Mouse (Mus musculus) embryonic facial prominence, embryonic 13.5 days (tissue): ENCODE data around the gene Rasal1. TPM values are rescaled to one million over a fixed set of nuclear protein-coding genes. Genes with fewer than 3 reads are reported as not detected.

Experiments
- ATAC-seq: fragments of 200-750 bp; cut with Nextera tagmentation; 2 replicates; pipeline ENCODE4 v1.8.0; 2017; ENCODE audit warnings: low read depth; ENCODE audit not compliant: insufficient number of reproducible peaks, insufficient read depth, low FRiP score, low TSS enrichment
- H3K27ac ChIP-seq: fragments of 300-500 bp; sonication (generic); 2 replicates; pipeline ENCODE4 v1.5.1; 2015; ENCODE audit warnings: moderate library complexity, mild to moderate bottlenecking, inconsistent platforms
- H3K27me3 ChIP-seq: fragments of 300-500 bp; sonication (generic); 2 replicates; pipeline ENCODE4 v1.6.1; 2015; ENCODE audit warnings: mild to moderate bottlenecking, inconsistent platforms
- H3K36me3 ChIP-seq: fragments of 300-500 bp; sonication (generic); 2 replicates; pipeline ENCODE4 v1.6.1; 2015; ENCODE audit warnings: mild to moderate bottlenecking, inconsistent platforms
- H3K4me1 ChIP-seq: fragments of 300-500 bp; sonication (generic); 2 replicates; pipeline ENCODE4 v1.6.1; 2015; ENCODE audit warnings: inconsistent platforms
- H3K4me2 ChIP-seq: fragments of 300-500 bp; sonication (generic); 2 replicates; pipeline ENCODE4 v1.6.1; 2015; ENCODE audit warnings: moderate library complexity, mild to moderate bottlenecking, inconsistent platforms
- H3K4me3 ChIP-seq: fragments of 300-500 bp; sonication (generic); 2 replicates; pipeline ENCODE4 v1.5.1; 2015; ENCODE audit warnings: mild to moderate bottlenecking, inconsistent platforms
- H3K9ac ChIP-seq: fragments of 300-500 bp; sonication (generic); 2 replicates; pipeline ENCODE4 v1.6.1; 2015; ENCODE audit warnings: mild to moderate bottlenecking, inconsistent platforms
- H3K9me3 ChIP-seq: fragments of 300-500 bp; sonication (generic); 2 replicates; pipeline ENCODE4 v1.6.1; 2016; ENCODE audit warnings: inconsistent platforms
- WGBS: fragments of 180-500 bp; shearing (Covaris S2); methylation state at CpG from one replicate; pipeline ENCODE4 v1.1.7; 2015; ENCODE audit warnings: mixed read lengths; 5-methylcytosine and 5-hydroxymethylcytosine counted together
- polyA plus RNA-seq: library from polyadenylated mRNA; unstranded; fragments of >200 nt; fragmentation: Nextera tagmentation; extraction: Ambion mirVana; gene quantifications from 2 replicates; pipeline ENCODE4 v1.2.1, GENCODE M21; 2015

Gene Rasal1
- polyA plus RNA-seq, 1 experiment from 2014 or later, result 0.32 TPM

DNA sequence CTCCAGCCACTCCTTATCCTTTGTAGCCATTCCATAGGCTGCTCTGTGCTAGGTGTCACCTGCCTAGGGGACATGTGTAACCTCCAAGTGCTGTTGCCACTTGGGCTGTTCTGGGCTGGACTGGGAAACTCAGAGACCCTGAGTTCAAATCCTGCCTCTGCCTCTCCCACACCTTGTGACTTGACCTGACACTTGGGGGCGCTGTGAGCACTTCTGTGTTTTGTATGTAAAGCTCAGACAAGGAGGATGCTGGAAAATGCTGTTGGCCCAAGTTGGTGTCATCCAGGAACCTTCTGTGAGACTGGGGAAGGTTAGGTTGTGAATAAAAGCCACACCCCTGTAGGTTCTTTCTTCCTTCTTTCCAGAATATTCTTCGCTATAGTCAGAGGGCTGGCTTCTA, 16.3 kb downstream of the Rasal1 start:
- peaks cover 22% of the 10 kb centered on the region for H3K27me3 ChIP-seq
- no peak overlapping the region for H3K4me2 ChIP-seq
- H3K9ac ChIP-seq, result no peak overlapping the region
- 54% methylated on average over 2 of the region's 2 CpGs for WGBS
- no peak for ATAC-seq
- no peak overlapping the region for H3K4me3 ChIP-seq
- H3K36me3 ChIP-seq, result no peaks in the 10 kb centered on the region
- H3K9me3 ChIP-seq, result no peaks in the 10 kb centered on the region
- no peaks in the 10 kb centered on the region for H3K4me1 ChIP-seq
- no peak overlapping the region for H3K27ac ChIP-seq

DNA sequence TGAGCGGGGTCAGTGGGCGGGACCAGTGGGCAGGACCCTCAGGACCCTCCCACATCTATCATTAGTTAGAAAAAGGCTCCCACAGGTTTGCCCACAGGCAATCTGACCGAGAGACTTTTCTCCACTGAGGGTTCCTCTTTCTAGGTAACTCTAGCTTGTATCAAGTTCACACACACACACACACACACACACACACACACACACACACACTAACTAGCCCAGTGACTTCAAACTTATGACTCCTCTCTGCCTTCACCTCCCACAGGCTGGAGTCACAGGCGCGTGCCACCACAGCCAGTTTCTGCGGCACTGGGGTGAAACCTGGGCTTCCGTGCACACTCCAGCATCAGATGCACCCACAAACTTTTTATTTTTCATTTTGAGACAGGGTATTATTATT, 20.1 kb downstream of the Rasal1 start:
- no peak overlapping the region for H3K27ac ChIP-seq
- no peaks in the 10 kb centered on the region for H3K4me1 ChIP-seq
- no peak overlapping the region for H3K9ac ChIP-seq
- no peak overlapping the region for H3K4me2 ChIP-seq
- no peak overlapping the region for H3K4me3 ChIP-seq
- H3K36me3 ChIP-seq, result no peaks in the 10 kb centered on the region
- ATAC-seq, result no peak
- H3K9me3 ChIP-seq, result no peaks in the 10 kb centered on the region
- peaks cover 17% of the 10 kb centered on the region for H3K27me3 ChIP-seq
- 67% methylated on average over 7 of the region's 7 CpGs for WGBS

DNA sequence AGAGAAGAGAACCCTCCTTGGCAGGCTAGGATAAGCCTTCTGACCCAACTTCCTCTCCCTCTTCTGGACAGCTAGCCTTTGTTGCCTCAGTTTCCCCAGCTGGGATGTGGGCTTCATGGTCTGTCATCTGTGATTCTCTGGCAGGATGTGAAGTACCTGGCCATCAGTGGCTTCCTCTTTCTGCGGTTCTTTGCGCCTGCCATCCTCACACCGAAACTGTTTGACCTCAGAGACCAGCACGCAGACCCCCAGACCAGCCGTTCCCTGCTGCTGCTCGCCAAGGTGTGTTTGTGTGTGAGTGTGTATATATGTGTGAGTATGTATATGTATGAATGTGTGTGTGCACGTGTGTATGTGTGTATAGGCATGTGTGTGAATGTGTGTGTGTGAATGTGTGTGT, 21.5 kb downstream of the Rasal1 start:
- 86% methylated on average over 7 of the region's 7 CpGs for WGBS
- no peak overlapping the region for H3K4me3 ChIP-seq
- peaks cover 6% of the 10 kb centered on the region for H3K4me1 ChIP-seq
- no peak for ATAC-seq
- H3K27me3 ChIP-seq, result peaks cover 17% of the 10 kb centered on the region
- H3K9me3 ChIP-seq, result no peaks in the 10 kb centered on the region
- no peak overlapping the region for H3K27ac ChIP-seq
- H3K9ac ChIP-seq, result no peak overlapping the region
- no peak overlapping the region for H3K4me2 ChIP-seq
- H3K36me3 ChIP-seq, result no peaks in the 10 kb centered on the region

DNA sequence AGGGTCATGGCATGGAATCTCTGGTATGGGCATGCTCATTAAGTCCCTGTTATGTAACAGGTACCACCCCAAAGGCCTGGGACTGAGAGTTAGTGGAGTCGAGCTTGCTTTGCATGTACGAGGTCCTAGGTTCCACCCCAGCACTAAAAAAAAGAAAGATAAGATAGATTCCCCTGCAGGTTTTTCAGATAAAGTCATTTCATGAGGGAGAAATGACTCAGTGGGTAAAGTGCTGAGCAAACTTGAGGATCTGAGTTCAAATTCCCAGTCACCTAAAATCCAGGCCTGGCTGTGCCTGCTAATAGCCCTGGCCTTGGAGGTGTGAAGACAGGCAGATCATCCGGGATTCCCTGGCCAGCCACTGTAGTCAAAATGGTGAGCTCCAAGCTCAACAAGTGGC, 23.3 kb downstream of the Rasal1 start:
- no peak for ATAC-seq
- 81% methylated on average over 3 of the region's 3 CpGs for WGBS

DNA sequence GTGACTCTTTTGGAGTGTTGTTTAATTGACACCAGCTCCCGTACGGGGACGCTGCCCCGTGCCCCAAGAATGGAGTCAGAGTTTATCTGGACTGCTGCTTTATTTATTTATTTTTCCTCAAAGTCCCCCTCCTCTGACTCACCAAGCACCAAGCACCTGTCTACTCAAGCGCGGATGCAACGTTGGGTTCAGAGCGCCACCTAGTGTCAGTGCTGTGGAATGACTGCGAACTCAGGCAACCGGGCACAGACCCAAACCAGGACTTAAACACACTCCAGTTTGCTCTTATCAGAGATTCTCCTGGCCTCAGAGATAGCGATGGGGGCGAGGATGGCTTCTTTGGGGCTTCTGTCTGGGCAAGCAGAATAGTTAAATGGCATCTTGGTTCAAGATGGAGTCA, 25.0 kb downstream of the Rasal1 start:
- no peak for ATAC-seq
- Histone ChIP-seq H3K36me3 (no peaks in the 10 kb centered on the region), H3K27me3 (no peaks in the 10 kb centered on the region), H3K9me3 (no peaks in the 10 kb centered on the region), H3K9ac (no peak overlapping the region), H3K4me2 (no peak overlapping the region), H3K27ac (no peak overlapping the region), H3K4me1 (peaks cover 6% of the 10 kb centered on the region), H3K4me3 (no peak overlapping the region)
- 13% methylated on average over 12 of the region's 12 CpGs for WGBS

More for the DNA sequence above, 23.3 kb downstream of the Rasal1 start:
- Histone ChIP-seq H3K36me3 (no peaks in the 10 kb centered on the region), H3K4me2 (no peak overlapping the region), H3K27ac (no peak overlapping the region), H3K27me3 (0 out of 2 replicates have a peak, but pooled peaks cover 5% of the 10 kb centered on the region), H3K9ac (no peak overlapping the region), H3K9me3 (no peaks in the 10 kb centered on the region), H3K4me3 (no peak overlapping the region), H3K4me1 (peaks cover 6% of the 10 kb centered on the region)

DNA sequence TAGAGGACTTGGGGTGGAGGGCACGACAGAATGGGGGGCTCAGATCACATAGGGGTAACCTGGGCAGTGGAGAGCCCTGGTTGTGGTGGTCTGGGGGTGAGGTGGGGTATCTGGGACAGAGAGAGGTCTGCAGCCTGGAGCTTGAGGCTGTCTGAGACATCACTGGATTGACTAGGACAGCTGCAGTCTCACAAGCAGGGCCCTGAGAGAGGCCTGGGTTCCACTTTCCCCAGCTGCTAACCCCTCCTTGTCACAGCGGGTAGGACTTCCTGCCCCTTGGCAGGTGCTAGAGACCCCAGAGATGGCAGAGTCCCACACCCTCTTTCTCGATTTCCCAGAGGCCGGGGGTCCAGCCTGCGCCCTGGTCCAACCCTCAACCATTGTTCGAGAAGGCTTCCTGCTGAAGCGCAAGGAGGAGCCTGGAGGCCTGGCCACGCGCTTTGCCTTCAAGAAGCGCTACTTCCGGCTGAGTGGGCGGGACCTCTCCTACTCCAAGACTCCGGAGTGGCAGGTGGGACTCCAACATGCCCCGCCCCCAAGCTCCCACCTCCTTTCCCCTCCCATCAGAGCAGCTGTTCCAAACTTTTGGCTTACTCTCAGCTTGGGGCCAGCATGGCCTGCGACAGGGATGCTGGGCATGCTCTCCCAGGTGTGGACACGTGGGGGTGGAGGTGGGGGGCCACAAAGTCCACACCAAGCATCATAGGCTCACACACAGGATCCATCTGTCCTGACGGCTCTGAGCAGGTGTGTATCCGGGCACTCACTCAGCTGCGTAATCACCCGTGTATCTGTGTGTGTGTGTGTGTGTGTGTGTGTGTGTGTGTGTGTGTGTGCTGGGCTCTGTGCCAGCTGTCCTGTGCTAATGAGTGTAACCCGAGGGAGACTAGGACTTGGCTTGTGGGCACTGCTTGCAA, 25.9 kb downstream of the Rasal1 start:
- Histone ChIP-seq H3K4me3 (no peak overlapping the region), H3K4me1 (peaks cover 10% of the 10 kb centered on the region), H3K27me3 (no peaks in the 10 kb centered on the region), H3K9me3 (no peaks in the 10 kb centered on the region), H3K4me2 (no peak overlapping the region), H3K27ac (no peak overlapping the region), H3K9ac (no peak overlapping the region), H3K36me3 (no peaks in the 10 kb centered on the region)
- WGBS, result 37% methylated on average over 21 of the region's 21 CpGs
- ATAC-seq, result no peak

DNA sequence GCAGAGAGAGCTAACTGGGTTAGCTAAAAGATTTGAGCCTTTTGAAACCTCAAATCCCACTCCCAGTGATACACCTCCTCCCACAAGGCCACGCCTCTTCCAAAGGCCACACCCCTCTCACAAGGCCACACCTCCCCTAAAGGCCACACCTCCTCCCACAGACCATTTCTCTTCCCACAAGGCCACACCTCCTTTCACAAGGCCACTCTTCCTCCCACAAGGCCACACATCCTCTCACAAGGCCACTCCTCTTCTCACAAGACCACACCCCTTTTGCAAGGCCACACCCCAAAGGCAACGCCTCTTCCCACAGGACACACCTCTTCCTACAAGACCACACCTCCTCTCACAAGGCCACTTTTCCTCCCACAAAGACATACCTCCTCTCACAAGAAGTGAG, 28.9 kb downstream of the Rasal1 start:
- no peak overlapping the region for H3K4me3 ChIP-seq
- ATAC-seq, result no peak
- no peaks in the 10 kb centered on the region for H3K36me3 ChIP-seq
- H3K27ac ChIP-seq, result no peak overlapping the region
- H3K4me1 ChIP-seq, result peaks cover 25% of the 10 kb centered on the region
- no peaks in the 10 kb centered on the region for H3K9me3 ChIP-seq
- 24% methylated on average over 2 of the region's 2 CpGs for WGBS
- no peak overlapping the region for H3K4me2 ChIP-seq
- H3K9ac ChIP-seq, result no peak overlapping the region
- H3K27me3 ChIP-seq, result peaks cover 11% of the 10 kb centered on the region

DNA sequence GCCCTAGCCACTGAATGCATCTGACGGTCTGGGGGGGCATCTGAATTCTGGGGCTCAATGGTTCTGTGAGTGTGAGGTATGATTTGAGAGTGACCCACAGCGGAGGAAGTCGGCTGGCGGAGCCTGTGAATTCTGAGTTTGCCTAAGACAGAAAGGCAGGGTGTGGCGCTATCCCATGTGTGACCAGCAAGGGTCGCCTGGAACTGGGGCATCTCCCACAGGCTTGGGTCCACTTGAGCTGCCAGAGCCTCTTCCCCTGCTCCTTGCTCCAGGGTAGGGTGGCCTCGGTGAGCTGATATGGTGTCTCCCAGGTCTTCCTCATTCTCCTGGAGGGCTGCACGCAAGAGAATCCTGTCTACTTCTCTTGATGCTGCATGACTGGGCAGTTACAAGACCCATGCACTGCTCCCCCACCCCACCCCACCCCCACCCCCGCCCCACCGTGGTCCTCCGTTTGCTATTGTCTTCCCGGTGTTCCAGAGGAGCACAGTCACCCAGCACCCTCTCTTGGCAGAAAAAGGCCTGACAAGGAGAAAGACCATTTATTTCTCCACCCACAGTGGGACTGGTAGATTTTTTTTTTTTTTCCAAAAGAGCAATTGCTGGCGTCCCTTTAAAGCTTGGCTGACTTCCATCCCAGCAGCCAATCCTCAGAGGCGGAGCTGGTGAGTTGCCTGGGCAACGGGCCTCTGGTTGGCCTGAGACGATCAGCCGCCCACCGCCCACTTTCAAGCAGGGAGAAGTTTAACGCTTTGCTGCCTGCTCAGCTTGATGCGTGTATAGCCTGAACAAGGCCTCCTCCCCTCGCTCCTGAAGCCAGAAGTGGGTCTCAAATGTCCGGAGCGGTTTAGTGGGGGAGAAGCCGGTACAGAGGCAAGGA, 31.3 kb downstream of the Rasal1 start:
- 0 out of 2 replicates have a peak, but pooled peaks cover 4% of the 10 kb centered on the region for H3K9me3 ChIP-seq
- H3K9ac ChIP-seq, result peak overlapping the region; percentile 65
- WGBS, result 2% methylated on average over 24 of the region's 24 CpGs
- H3K36me3 ChIP-seq, result no peaks in the 10 kb centered on the region
- peaks cover 25% of the 10 kb centered on the region for H3K4me1 ChIP-seq
- ATAC-seq, result peak; percentile 71; the same call in 1 of the 2 replicates
- H3K27me3 ChIP-seq, result peaks cover 35% of the 10 kb centered on the region
- peak overlapping the region; percentile 62 for H3K4me2 ChIP-seq
- H3K27ac ChIP-seq, result peak overlapping the region; percentile 69
- peak overlapping the region; percentile 38 for H3K4me3 ChIP-seq

DNA sequence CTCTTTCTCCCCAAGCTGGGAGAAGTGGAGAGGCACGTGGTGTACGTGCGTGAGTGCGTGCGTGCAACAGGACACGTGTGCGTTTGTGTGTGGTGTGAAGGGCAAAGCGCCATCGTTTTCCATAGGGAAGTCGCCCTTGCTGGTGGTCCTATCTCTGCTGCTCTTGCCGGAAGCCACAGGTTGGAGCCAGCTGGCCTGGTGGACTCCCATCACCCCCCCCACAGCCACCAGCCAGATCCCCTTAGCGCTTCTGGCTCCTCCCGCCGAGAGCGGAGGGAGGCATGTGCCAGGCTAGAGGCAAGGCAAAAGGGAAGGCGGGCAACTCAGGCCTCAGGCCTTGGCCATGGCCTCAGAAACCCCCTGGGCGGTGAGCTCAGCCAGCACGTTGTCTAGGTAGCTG, 32.3 kb downstream of the Rasal1 start:
- Histone ChIP-seq H3K4me2 (0 out of 2 replicates have a peak overlapping the region, but pooled peaks have one; percentile 62), H3K36me3 (no peaks in the 10 kb centered on the region), H3K9ac (no peak overlapping the region), H3K27me3 (peaks cover 45% of the 10 kb centered on the region), H3K27ac (no peak overlapping the region), H3K9me3 (0 out of 2 replicates have a peak, but pooled peaks cover 4% of the 10 kb centered on the region), H3K4me1 (peaks cover 25% of the 10 kb centered on the region), H3K4me3 (no peak overlapping the region)
- WGBS, result 85% methylated on average over 18 of the region's 18 CpGs
- ATAC-seq, result no peak

DNA sequence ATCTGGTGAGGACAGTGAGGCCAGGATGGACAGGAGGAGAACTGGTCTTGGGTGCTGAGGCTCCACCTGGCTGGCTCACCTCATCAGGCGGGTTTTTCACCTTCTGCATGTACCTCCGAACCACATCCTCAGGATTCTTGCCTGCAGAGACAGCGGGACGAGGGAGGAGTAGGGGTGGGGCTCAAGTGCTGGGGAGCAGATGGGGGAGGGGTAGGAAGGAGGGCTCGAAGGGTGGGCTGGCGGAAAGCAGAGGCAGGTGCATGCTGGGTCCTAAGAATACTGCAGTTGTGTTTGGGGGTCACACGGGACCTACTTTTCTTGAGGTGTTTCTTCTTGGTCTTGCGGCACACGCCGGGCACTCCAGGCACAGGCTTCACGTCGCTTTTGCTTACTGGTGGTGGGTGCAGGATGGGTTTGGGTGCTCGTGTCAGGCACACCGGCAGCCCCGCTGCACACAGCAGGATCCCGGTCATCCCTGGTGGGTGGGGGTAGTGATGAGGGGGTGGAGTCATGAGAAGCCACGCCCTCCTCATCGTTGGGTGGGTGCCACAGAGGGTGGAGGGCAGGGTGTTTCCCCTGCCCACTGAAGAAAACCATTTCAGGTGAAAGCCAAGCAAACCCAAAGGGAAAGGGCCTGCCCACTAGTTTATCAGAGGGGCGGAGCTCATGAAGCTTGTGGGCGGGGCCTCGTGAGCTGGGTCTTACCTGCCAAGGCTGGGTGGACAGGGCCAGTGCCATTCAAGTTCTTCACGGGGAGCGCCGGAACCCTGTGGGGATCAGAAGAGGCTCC, 34.6 kb downstream of the Rasal1 start:
- H3K4me1 ChIP-seq, result peaks cover 25% of the 10 kb centered on the region
- no peak overlapping the region for H3K9ac ChIP-seq
- peaks cover 53% of the 10 kb centered on the region for H3K27me3 ChIP-seq
- H3K4me2 ChIP-seq, result peak overlapping the region; percentile 22; the same call in 1 of the 2 replicates
- no peak overlapping the region for H3K4me3 ChIP-seq
- H3K36me3 ChIP-seq, result no peaks in the 10 kb centered on the region
- 9% methylated on average over 24 of the region's 24 CpGs for WGBS
- H3K9me3 ChIP-seq, result 0 out of 2 replicates have a peak, but pooled peaks cover 4% of the 10 kb centered on the region
- ATAC-seq, result no peak
- H3K27ac ChIP-seq, result no peak overlapping the region

DNA sequence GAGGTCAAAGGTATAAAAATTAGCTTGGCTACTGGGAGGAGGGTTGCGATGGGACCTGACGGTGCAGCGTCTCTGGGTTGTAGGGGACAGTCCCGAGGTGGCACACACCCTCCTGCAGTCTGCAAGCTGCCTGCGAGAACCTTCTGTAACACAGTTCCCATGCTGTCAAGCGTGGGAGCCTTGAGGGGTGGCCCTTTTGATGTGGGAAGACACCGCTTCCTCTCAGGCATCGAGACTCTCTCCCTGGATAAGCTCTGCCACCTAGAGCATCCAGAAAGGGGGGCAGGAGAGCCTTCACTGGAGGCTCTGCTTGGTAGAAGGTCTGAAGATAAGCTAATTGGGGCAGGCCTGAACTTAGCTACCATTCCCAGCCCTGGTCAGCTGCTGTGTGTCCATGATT, 37.1 kb downstream of the Rasal1 start:
- ATAC-seq, result no peak
- 77% methylated on average over 8 of the region's 8 CpGs for WGBS

More for the DNA sequence above, 37.1 kb downstream of the Rasal1 start:
- Histone ChIP-seq H3K36me3 (no peaks in the 10 kb centered on the region), H3K27ac (no peak overlapping the region), H3K9me3 (0 out of 2 replicates have a peak, but pooled peaks cover 4% of the 10 kb centered on the region), H3K4me3 (no peak overlapping the region), H3K4me2 (no peak overlapping the region), H3K9ac (no peak overlapping the region), H3K27me3 (peaks cover 53% of the 10 kb centered on the region), H3K4me1 (peaks cover 13% of the 10 kb centered on the region)
